Mouse (Mus musculus): Measurements from ENCODE around the gene Otulin. TPM values are rescaled to one million over a fixed set of nuclear protein-coding genes. Genes with fewer than 3 reads are reported as not detected.

The Otulin gene
- polyA plus RNA-seq, 1 experiment = 16.4 TPM

DNA sequence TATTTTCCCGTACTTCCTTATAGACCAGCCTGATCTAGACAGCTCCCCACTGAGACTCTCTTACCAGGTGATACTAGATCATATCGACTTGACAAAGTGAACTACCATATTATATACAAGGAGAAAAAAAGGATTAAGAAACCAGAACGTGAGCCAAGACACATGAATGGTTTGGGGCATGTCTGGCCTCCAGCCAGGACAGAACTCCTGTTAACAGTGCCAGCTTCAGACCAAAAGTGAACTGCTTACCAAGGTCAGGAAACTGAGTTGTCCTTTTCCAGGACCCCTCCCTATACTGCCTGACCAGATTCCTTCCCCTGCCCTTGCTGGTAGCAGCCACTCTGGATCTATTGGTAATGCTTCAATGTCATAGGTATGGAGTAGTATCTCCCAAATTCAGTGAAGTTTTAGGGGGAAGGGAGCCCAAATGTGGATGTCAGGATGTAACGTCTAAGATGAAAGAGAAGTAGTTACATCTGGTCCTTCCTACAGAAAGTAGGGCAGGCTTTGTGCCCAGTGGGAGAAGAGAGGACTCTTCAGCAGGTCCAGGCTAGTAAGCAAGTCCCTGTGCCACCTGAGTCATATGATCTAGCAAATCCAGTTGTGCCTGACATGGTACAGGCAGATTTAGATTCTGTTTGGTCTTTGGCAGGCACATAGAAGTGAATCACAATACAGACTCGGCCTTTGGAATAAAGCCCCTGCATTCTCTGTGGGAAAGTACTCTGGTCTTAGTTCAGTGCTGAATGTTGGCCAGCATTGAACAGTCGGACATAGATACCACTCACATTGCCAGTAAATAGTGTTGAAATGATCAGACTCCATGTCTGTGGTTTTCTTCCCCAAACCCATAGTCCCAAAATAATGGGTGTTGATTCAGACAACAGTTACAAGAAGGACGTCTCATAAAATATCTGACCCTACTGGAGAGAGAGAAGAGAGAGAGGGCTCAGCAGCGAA, 3.7 kb upstream of the Otulin start:
- no peak overlapping the region for H3K4me3 ChIP-seq (ENCODE audit: insufficient read depth, low read depth, low read length)
- no peaks in the 10 kb centered on the region for H3K4me1 ChIP-seq (ENCODE audit: control insufficient read depth, insufficient read depth, insufficient read length, low read length)
- H3K27ac ChIP-seq (replicated peaks; ENCODE audit: low read depth, low read length) = no peak overlapping the region

DNA sequence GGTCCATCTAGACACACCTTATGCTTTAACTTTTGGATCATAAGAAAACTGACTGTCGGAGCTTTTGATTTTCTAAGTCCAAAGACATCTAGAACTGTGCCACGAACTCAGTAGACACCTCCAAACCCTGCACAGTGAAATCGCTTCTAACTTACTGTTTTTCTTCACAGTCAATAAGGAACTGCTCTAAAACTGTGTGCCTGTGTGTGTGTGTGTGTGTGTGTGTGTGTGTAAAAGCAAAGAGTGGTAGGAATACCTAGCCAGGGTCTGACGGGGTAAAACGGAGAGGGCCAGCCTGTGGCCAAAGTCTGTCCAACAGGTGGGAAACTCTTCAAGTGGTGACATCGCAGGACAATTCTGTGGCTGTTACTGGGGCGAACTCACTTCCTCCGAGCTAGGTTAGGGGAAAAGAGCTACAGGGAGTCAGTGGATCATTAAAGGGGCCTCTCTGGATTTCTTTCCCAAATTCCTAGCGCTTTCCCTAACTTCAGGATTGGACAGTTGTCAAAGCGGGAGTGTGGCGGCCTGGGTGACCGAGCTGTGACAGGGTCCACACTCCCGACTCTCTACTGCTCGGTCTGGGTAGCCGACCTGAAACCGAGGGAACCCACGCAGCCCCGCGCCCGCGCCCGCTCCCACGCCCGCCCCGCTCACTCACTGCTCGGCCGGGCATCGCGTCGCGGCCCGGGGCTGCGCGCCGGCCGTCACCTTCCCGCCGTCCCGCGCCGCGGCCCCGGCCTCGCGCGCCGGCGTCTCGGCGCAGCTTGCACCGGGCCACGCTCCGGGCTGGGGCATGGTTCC, 493 bp downstream of the Otulin start:
- Histone ChIP-seq H3K27ac (replicated peaks; ENCODE audit: low read depth, low read length) (peak overlapping the region; percentile 31; the same call in 1 of the 2 replicates), H3K4me3 (ENCODE audit: insufficient read depth, low read depth, low read length) (peak overlapping the region; percentile 81), H3K4me1 (ENCODE audit: control insufficient read depth, insufficient read depth, insufficient read length, low read length) (peaks cover 2% of the 10 kb centered on the region; the same call in 1 of the 2 replicates)

DNA sequence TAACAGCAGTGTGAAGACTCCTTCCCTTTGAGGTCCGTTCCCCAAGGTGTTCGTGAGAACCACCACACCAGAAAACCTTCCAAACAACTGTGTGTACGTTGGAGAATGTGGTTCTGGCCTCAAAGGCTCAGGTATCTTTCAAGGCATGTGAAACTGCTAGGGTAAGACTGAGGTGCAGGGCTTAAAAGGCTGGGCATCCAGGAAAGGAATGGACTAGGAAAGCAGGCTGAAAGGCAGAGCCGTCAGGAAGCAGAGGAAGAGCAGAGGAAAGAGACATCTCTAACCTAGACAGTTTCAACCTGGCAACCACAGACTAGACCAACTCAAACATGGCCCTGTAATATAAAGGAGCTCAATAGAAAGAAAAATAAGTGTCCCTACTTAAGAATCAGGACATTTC, 1.4 kb downstream of the Otulin start:
- Histone ChIP-seq H3K27ac (replicated peaks; ENCODE audit: low read depth, low read length) (no peak overlapping the region), H3K4me3 (ENCODE audit: insufficient read depth, low read depth, low read length) (no peak overlapping the region), H3K4me1 (ENCODE audit: control insufficient read depth, insufficient read depth, insufficient read length, low read length) (peaks cover 4% of the 10 kb centered on the region; the same call in 1 of the 2 replicates)

DNA sequence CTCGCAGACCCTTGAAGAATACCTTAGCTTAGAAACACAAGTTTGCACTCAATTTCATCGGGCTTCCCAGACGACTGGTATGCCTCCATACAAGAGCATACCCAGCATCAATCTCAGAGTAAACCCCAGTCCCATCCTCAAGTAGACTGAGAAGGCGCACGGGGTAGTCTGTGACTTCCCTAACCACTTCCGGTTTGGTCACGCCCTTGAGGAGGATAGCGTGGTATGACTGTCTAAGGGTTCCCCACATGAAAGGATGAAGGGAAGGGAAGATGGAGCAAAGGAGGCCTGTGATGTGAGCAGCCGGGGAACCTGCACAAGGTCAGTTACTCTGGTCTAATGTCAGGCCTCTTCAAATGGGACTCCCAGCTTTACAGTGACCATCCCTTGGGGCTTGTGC, 2.7 kb downstream of the Otulin start:
- Histone ChIP-seq H3K4me1 (ENCODE audit: control insufficient read depth, insufficient read depth, insufficient read length, low read length) (peaks cover 4% of the 10 kb centered on the region; the same call in 1 of the 2 replicates), H3K27ac (replicated peaks; ENCODE audit: low read depth, low read length) (no peak overlapping the region), H3K4me3 (ENCODE audit: insufficient read depth, low read depth, low read length) (no peak overlapping the region)

DNA sequence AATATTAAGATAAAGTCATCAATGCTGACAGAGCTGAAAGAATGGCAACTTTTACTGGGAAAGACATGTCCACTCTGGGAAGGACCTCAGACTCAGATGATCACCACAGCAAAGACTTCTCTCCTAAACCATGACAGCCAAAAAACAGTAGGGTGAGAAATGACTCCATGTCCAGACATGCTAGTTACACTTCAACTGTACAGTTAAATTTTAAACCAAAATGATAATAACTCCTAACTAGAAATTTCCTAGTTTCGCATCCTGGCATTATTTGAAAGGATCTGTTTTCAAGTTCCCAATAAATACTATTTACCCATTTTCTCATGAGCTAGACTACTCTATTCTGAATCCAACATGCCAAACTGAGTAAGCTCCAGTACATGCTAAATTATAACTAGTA, 4.2 kb downstream of the Otulin start:
- no peak overlapping the region for H3K27ac ChIP-seq (replicated peaks; ENCODE audit: low read depth, low read length)
- no peak overlapping the region for H3K4me3 ChIP-seq (ENCODE audit: insufficient read depth, low read depth, low read length)
- peaks cover 6% of the 10 kb centered on the region for H3K4me1 ChIP-seq (ENCODE audit: control insufficient read depth, insufficient read depth, insufficient read length, low read length)

DNA sequence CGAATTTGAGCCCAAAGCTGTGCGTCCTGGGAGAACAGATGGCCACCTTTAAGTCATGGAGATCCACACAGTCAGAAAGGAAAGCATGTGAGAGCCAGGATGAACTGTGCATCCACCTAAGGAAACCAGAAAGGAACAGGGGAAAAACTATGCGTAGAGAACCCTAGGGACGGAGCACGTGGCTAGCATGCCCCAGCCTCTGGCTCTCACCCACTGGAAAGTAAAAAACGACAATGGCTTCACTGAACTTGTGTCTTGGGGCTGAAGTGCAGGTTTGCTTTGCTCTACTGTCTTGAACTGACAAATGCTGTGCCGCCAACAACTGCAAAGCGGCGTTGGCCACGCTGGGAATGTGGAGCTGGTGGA, 4.6 kb downstream of the Otulin start:
- Histone ChIP-seq H3K4me3 (ENCODE audit: insufficient read depth, low read depth, low read length) (no peak overlapping the region), H3K4me1 (ENCODE audit: control insufficient read depth, insufficient read depth, insufficient read length, low read length) (peaks cover 9% of the 10 kb centered on the region), H3K27ac (replicated peaks; ENCODE audit: low read depth, low read length) (0 out of 2 replicates have a peak overlapping the region, but pooled peaks have one; percentile 20)

DNA sequence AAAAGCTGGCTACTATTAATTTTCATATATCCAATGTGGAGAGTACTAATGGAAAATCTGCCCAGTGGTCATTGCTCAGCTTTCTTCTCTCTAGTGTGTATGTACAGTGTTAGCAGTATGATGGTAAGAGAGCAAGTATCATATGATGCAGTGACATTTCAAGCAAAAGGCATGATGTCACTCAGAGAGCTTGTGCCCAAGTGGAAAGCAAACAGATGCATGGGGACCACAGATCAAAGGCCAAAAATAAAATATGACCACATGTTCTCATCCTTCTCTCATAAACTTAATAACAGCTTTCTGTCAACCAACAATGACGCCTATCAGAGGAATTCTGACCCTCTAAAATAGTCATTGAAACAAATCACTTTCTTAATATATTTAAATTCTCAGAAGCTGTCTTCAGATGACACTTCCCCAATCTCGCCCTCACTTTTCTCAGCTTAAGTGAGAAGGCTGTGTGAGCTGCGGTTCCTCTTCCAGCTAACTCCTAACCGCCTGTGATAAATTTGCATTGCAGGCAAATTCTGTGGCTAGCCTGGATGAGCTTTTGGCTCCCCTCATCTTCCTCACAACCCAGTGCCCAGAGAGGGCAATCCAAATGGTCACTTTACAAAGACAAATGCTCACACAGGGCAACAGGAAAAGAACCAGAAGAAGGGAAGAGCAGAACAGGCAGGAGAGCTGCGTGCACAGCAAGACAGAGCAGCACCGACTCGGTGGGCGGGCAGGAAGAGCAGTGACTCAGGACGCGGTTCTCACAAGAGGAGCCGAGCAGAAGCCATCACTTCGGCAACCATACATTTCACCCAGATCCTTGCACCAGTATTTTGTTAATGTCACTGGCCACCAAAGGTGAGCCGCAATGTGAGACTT, 5.2 kb downstream of the Otulin start:
- Histone ChIP-seq H3K27ac (replicated peaks; ENCODE audit: low read depth, low read length) (0 out of 2 replicates have a peak overlapping the region, but pooled peaks have one; percentile 20), H3K4me3 (ENCODE audit: insufficient read depth, low read depth, low read length) (no peak overlapping the region), H3K4me1 (ENCODE audit: control insufficient read depth, insufficient read depth, insufficient read length, low read length) (peaks cover 10% of the 10 kb centered on the region)

DNA sequence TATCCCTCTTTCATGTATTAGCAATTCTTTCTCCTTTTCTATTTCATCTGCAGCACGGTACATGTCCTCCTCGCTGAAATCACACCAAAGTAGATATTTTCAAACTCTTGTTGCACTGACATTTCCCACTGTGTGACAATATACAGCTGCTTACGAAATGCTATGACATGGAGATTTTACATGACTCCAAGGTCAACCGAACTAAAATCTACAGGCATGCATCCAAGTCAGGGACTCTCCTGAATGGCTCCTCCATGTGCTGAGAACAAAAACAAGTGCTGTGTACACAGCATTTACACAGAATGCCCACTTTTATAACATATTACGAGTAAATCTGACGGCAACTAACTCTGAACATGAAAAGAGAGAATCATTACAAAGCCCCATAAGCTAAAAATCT, 7.2 kb downstream of the Otulin start:
- no peak overlapping the region for H3K4me3 ChIP-seq (ENCODE audit: insufficient read depth, low read depth, low read length)
- H3K27ac ChIP-seq (replicated peaks; ENCODE audit: low read depth, low read length) = no peak overlapping the region
- peaks cover 10% of the 10 kb centered on the region for H3K4me1 ChIP-seq (ENCODE audit: control insufficient read depth, insufficient read depth, insufficient read length, low read length)

DNA sequence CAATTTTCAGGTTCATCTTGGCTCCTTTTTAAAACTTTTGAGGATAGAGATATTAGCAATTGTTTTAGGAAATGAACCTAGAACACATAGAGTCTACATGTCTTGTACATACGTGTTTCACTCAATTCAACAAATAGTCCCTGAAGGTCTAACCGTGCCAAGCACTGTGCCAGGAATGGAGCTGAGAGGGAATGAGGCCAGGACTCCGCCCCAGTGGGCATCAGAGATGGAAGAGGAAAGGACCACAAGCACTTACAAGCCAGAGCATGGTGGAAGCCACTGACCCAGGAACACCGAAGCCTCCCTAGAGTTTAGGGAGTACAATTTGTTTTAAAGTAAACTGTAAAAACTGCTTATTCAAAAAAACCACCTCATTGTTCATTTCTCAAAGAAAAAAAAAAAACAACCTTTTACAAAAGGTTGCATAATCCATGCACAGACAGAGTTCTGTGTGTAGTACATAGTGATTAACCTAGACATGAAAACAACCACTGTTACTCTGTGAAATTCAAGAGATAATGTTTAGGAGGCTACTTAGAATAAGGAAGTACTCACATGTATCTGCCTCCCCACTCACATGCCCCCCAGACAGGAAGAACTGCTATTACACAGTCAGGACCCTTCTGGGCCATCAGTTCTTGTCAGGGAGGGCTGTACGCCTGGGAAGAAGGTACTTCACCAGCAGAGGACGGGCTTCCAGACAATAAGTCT, 9.9 kb downstream of the Otulin start:
- H3K27ac ChIP-seq (replicated peaks; ENCODE audit: low read depth, low read length) = no peak overlapping the region
- H3K4me1 ChIP-seq (ENCODE audit: control insufficient read depth, insufficient read depth, insufficient read length, low read length) = peaks cover 7% of the 10 kb centered on the region
- no peak overlapping the region for H3K4me3 ChIP-seq (ENCODE audit: insufficient read depth, low read depth, low read length)

DNA sequence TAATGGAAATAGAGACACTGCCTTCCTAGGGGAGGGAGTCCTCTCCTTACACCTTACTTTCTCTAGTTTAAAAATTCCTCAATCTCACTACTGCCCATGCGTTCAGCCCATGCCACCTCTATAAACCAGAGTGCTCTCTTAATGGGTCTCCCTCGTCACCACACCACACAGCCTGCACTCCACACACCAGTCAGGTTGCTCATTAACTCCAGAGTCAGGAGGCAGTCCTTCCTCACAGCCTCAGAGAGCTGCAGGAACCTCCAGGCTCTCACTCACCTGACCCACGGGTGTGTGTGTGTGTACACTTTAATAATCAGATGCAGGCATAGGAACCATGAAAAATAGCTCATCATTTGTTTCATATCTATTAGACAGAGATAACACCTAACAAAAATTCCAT, 10.8 kb downstream of the Otulin start:
- no peak overlapping the region for H3K4me3 ChIP-seq (ENCODE audit: insufficient read depth, low read depth, low read length)
- H3K4me1 ChIP-seq (ENCODE audit: control insufficient read depth, insufficient read depth, insufficient read length, low read length) = peaks cover 7% of the 10 kb centered on the region
- H3K27ac ChIP-seq (replicated peaks; ENCODE audit: low read depth, low read length) = no peak overlapping the region

DNA sequence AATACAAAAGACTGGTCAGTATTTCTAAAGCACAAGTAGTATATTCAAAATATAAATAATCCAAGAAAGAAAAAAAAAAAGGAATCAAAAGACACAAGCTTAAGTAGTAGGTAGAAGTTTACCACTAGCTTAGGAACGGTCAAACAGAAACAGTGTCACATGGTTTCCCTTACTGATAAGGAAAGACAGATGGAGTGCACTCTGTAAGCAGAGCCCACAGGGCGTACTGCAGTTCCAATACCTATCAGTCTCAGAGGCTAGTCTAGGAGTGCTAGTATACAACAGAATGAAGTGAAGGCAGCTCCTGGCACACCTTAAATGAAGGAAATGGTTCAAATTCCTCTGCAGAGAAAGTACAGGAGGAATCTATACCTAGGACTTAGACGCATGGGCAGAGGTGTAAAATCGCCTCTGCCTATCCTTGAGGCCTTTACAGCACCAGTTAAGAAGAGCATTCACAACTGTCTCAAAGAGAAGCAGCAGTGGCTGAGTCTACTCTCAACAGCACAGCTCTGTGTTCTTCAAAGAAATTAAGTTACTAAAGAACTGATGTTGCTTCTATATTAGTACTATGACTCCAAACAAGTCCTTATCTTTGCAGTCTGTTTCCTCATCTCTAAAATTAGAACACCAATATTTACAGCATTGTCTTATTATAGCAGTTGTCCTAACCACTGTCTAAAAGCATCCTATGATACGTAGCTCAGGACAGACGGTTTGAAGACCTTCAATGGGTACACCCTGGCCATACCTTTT, 11.5 kb downstream of the Otulin start:
- Histone ChIP-seq H3K4me1 (ENCODE audit: control insufficient read depth, insufficient read depth, insufficient read length, low read length) (peaks cover 5% of the 10 kb centered on the region), H3K27ac (replicated peaks; ENCODE audit: low read depth, low read length) (no peak overlapping the region)

DNA sequence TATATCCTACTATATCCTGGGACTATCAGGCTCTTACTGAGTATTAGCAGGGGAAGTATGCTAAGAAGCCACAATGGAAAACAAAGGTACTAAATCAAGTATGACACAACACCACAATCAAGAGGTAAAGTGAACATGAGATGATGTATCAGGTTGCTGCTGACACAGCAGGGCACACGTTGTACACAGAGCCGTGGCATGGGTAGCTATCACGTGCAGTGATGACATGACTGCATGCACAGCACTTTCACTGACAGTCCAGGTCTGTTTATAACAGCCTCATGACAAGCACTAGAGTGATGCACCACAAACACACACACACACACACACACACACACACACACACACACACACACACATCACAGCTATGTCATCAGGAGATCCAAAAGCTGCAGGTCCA, 13.3 kb downstream of the Otulin start:
- Histone ChIP-seq H3K27ac (replicated peaks; ENCODE audit: low read depth, low read length) (no peak overlapping the region), H3K4me3 (ENCODE audit: insufficient read depth, low read depth, low read length) (no peak overlapping the region), H3K4me1 (ENCODE audit: control insufficient read depth, insufficient read depth, insufficient read length, low read length) (peaks cover 5% of the 10 kb centered on the region)

More for the DNA sequence above, 11.5 kb downstream of the Otulin start:
- H3K4me3 ChIP-seq (ENCODE audit: insufficient read depth, low read depth, low read length) = no peak overlapping the region

DNA sequence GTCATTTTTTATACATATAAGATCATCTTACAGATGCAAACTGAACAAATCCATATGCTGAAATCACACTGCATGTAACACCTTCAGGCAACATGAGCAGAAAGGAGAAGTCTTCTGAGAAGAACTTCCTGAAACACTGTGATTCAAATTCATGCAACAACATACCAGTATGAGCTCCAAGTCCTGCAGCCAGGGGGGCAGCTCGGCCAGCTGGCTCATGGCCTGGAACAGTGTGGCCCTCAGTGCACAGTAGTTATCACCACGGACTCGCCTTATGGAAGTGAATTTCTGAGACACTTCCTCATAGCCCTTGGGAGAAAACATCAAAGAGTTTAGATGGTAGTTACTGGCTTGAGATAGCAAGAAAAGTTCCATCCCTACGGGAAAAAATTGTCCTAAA, 14.3 kb downstream of the Otulin start:
- Histone ChIP-seq H3K4me1 (ENCODE audit: control insufficient read depth, insufficient read depth, insufficient read length, low read length) (peaks cover 3% of the 10 kb centered on the region), H3K4me3 (ENCODE audit: insufficient read depth, low read depth, low read length) (no peak overlapping the region), H3K27ac (replicated peaks; ENCODE audit: low read depth, low read length) (no peak overlapping the region)

DNA sequence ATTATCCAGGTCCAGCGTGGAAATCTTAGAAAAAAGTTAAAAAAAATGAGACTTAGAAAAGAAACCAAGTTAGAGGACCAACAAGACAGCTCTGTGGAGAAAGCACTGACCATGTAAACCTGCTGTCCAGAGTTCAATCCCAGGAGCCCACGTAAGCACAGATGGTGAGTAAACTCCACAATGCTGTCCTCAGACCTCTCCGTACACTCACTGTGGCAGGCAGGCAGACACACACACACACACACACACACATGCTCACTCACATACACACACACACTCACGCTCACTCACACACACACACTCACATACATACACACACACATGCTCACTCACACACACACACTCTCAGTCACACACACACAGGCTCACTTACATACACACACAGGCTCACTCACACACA, 17.2 kb downstream of the Otulin start:
- Histone ChIP-seq H3K4me3 (ENCODE audit: insufficient read depth, low read depth, low read length) (no peak overlapping the region), H3K27ac (replicated peaks; ENCODE audit: low read depth, low read length) (no peak overlapping the region), H3K4me1 (ENCODE audit: control insufficient read depth, insufficient read depth, insufficient read length, low read length) (no peaks in the 10 kb centered on the region)

Measured in brown adipose tissue, adult 24 weeks (tissue).